Mouse (Mus musculus) myocyte (in vitro differentiated cells): ENCODE measurements at regions not wholly inside any gene's neighbourhood (a gene's known extent, or its start where the extent isn't known, plus 50 kb on each side); places are given as distances from the start of the nearest gene placed in this dataset.

ENCODE experiments used
- E2F4 ChIP-seq: IDR thresholded peaks from one replicate; pipeline ENCODE4 v1.6.1; 2011; ENCODE audit warnings: mild to moderate bottlenecking, control low read depth, moderate library complexity; ENCODE audit not compliant: insufficient read depth
- MYOD1 ChIP-seq, 3 experiments: IDR thresholded peaks; one replicate each; pipeline ENCODE4 v1.6.1; 2011; ENCODE audit warnings: control low read depth in 2 of 3, low read depth in 2 of 3, mild to moderate bottlenecking in 2 of 3, moderate library complexity in 1 of 3; ENCODE audit not compliant: insufficient read length in 2 of 3, control insufficient read depth in 1 of 3
- USF1 ChIP-seq: IDR thresholded peaks from one replicate; pipeline ENCODE4 v1.6.1; 2011; ENCODE audit warnings: low read depth, mild to moderate bottlenecking, control low read depth, moderate library complexity

GRCm38 (mm10) chr2:51448121-51448520, 179.2 kb upstream of the Tas2r134 start:
- TF ChIP-seq USF1 (no peak), E2F4 (no peak), MYOD1 (IDR thresholded peaks at IDR 0.05; ENCODE audit: control insufficient read depth in 1 of 3, insufficient read length in 2 of 3, low read depth in 2 of 3) (no peak)
